Mouse (Mus musculus): ENCODE data around the gene Marf1. TPM values are rescaled to one million over a fixed set of nuclear protein-coding genes. Genes with fewer than 3 reads are reported as not detected.
"Not testable (repeated sequence)": the region's sequence is repeated elsewhere in the genome, so short reads cannot be mapped to it uniquely, and the experiment has no call there.

Marf1 gene
- total RNA-seq, 2 experiments from 2014 or later: 17.5 to 24.2 TPM

GRCm38 (mm10) chr16:14137976-14138561, 25.1 kb downstream of the Marf1 start:
- no peak for DNase-seq

DNA sequence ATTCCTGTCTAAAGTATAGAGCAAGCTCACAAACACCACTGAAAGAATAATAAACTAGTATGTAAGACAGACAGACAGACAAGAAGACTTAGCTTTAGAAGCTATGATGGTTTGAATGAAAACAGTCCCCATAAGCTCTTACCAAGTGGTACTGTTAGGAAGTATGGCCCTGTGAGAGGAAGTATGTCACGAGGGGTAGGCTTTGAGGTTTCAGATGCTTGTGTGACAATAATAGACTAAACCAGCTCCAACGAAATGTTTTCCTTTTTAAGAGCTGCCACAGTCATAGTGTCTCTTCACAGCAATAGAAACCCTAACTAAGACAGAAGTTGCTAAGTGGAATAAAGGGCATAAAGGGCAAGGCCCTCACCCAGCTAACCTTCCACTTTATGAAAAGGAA, 28.1 kb downstream of the Marf1 start:
- DNase-seq: no peak

DNA sequence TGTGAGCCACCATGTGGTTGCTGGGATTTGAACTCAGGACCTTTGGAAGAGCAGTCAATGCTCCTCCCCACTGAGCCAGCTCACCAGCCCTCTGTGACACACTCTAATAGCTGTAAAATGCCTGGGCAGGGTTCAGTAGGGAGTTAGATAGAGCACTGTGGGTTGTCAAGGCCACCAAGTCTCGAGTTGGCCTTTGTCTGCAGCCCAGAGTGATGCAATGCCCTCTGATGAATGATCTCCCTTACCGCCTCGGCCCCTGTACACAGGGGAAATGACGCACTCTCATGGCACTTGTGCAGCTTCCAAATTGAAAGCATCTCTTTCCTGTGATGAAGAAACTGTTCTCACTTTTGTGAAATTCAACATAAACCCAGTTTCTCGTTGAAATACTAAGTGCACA, 31.3 kb downstream of the Marf1 start:
- no peak for DNase-seq

- DNase-seq: no peak
These were observed 31.8 kb downstream of the Marf1 start for GRCm38 (mm10) chr16:14131376-14131775.

DNA sequence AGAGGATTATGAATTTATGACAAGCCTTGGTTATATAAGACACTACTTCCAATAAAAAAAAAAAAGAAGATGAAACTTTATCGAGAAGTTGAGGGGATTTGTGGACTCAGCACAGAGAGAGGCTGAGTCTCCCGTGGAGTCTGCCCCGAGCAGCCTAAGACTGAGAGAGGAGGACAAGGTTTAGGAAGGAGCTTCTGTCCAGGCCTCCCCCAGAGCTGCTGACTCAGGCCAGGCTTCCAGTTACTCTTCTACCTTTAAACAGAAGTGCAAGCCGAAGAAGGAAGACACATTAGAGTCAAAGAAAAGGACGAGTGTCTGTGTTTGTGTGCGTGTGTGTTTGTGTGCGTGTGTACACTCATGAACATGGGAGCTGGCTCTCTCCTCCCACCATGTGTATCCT, 32.4 kb downstream of the Marf1 start:
- DNase-seq: no peak

DNA sequence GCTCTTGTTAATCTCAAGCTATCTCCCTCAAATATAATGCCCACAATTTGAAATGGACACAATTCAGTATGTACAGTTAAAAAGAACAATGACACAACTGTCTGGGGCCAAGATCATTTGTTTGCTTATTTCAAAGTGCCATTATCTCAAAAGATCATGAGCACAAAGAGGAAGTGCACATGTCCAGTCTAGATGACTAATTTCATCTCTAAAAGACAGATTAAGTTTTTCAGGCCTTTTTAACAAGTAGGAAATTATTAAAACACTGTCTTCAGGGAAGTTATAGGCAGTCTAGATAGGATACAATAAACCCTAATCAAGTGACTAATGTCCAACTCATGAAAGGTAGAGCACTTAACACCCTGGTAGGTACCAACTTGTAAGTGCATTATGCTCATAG, 34.2 kb downstream of the Marf1 start:
- DNase-seq: no peak

DNA sequence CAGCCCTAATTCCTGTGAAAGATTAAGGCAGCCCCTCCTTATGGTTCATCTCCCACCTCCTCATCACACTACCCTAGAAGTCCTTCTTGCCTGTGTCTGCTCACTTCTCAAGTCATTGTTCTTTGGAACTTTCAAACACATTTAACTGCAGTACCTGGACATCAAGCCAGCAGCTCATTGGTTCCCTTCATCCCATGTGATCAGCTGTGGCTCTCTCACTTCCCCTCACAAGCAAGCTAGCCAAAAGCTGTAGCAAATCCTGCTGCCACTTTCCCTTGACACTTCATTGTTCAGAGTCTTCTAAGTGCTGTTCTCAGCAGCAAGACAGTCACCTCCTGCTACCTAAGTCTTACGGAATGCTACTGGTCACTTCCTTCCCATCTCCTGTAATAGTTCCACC, 37.9 kb downstream of the Marf1 start:
- DNase-seq: no peak

- DNase-seq: no peak
These were observed 38.4 kb downstream of the Marf1 start for GRCm38 (mm10) chr16:14124709-14125108.

DNA sequence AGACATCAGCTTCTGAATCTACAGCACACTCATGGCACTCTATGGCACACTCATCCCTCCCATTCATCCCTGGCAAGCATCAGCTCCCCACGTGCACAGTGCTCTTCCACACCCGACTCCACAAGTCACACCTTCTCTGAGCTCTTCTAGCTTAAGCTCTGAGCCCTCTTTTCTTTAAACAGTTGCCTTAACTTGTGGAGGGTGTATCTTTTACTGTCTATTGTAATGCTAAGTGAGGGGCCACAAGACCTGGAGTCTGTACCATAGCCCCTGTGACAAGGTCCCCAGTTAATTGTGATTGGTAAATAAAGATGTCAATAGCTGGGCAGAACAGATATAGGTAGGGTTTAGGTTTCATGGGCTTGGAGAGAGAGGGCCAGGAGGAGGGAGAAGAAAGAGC, 39.2 kb downstream of the Marf1 start:
- DNase-seq: no peak

GRCm38 (mm10) chr16:14122586-14122985, 40.6 kb downstream of the Marf1 start:
- DNase-seq: no peak

- DNase-seq: no peak
These were observed 41.6 kb downstream of the Marf1 start for GRCm38 (mm10) chr16:14121563-14121962.

DNA sequence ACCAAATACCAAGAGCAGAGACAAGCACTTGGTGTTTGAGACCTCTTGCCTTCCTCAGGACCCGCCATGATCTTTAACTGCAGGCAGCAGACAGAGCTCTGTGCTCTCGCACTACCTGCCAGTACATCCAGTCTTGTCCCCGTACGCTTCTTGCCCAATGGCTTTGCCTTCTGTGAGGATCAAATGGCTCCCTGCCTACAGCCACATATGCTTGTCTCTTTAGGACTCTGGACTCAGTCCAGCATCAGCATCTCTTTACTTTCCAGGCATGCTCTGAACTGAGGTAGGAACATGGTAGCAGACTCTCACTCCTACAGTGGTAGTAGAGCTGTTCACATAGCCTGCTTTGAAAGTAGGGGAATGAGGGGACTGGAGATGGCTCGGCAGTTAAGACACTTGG, 42.2 kb downstream of the Marf1 start:
- no peak for DNase-seq

DNA sequence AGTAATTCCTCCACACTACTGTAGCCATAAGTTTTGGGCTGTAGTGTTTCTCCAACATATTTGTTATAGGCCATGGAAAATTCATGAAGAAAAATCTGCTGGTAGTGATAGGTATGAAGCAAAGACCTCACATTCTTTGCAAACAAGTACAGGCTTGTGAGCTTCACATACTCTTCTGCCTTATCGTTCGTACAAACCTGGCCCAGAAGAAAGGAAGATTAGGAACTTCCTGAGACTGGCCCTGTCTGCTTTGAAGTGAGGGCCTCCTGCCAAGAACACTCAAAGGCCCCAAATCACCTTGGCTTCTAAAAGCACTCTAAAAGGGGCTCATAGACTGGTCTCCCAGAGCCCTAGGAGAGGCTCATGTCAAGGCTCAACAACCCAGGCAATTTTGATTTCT, 45.9 kb downstream of the Marf1 start:
- DNase-seq: no peak

- DNase-seq: no peak
These were observed 50.4 kb downstream of the Marf1 start for GRCm38 (mm10) chr16:14112742-14113141.

DNA sequence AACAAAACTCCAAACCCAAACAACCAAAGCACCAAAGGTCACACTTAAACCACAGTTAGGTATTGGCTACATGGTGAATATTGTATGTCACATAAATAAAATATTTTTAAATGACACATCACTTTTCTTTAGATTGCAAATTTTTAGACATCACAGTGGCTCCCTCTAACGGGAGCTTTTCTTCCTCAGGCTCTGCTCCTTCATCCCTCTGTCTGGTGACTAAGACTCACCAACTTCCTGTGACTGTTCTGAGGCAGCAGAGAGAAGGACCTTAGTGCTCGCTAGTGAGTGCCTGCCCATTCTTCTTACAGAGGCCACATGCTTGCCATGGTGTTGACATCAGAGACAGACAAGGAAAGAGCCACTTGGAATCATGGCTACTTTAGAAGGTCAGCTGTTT, 51.0 kb downstream of the Marf1 start:
- DNase-seq: no peak

- DNase-seq: no peak
These were observed 52.2 kb downstream of the Marf1 start for GRCm38 (mm10) chr16:14110922-14111321.

- DNase-seq: no peak
These were observed 53.4 kb downstream of the Marf1 start for GRCm38 (mm10) chr16:14109651-14110230.

DNA sequence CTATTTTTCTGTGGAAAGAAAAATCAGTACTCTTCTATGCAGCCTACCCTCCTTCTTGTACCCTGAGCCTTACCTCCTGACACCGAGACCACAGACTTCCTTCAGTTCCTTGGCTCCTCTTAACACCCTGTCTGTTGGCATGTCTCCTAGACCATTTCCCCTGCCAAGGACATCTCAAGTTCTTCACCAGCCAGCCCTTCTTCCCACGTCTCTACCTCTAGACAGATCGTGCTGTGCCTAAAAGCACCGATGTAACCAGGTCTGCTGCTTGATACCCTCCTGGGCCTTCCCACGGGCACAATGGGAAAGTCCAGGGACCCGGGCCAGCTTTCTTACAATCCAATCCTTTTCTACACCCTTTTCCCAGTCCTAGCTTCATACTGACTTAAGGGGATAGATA, 57.3 kb downstream of the Marf1 start:
- DNase-seq: no peak

DNA sequence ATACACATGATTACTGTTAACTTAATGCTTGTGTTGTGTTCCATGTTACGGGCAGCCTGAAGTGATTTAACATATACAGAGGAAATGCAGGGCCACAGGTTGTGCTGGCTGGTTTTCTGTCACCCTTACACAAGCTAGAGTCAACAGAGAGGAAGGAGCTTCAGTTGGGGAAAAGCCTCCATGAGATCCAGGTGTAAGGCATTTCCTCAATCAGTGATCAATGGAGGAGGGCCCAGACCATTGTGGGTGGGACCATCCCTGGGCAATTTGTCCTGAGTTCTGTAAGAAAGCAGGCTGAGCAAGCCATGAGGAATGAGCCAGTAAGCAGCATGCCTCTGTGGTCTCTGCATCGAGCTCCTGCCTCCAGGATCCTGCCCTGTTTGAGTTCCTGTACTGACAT, 71.4 kb downstream of the Marf1 start:
- no peak for DNase-seq

GRCm38 (mm10) chr16:14089296-14089695, 73.9 kb downstream of the Marf1 start:
- DNase-seq: no peak

DNA sequence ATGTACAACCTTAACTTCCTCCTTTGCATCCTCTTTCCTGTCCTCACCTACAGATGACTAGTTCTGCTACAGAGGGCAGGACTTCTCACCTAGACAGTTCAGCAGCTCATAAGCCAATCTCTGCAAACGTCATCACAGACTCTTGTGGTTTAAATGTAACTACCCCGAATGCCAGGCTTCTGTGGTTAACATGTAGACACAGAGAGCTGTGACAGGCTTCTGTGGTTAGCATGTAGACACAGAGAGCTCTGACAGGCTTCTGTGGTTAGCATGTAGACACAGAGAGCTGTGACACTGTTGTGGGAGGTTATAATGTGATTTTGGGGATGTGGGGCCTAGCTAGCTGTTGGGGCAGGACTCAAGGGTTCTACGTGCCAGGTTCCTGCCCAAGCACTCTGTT, 74.9 kb downstream of the Marf1 start:
- DNase-seq: no peak

DNA sequence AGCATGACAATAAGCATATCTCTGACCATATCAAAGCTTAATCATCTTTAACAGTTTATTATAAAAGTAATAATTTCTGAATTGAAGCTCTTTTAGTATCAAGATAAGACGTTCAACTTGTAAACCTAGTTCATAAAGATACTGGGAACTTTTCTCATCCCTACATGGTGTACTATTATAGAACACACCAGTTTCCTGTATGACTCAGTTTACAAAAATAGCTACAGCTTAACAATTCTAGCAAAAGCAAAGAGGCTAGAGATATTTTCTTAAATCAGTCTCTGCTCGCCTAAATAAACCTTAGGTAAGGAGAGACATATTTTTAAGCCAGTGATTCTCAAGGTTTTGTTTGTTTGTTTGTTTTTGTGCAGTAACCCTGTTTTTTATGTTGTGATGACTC, 80.2 kb downstream of the Marf1 start:
- no peak for DNase-seq

DNA sequence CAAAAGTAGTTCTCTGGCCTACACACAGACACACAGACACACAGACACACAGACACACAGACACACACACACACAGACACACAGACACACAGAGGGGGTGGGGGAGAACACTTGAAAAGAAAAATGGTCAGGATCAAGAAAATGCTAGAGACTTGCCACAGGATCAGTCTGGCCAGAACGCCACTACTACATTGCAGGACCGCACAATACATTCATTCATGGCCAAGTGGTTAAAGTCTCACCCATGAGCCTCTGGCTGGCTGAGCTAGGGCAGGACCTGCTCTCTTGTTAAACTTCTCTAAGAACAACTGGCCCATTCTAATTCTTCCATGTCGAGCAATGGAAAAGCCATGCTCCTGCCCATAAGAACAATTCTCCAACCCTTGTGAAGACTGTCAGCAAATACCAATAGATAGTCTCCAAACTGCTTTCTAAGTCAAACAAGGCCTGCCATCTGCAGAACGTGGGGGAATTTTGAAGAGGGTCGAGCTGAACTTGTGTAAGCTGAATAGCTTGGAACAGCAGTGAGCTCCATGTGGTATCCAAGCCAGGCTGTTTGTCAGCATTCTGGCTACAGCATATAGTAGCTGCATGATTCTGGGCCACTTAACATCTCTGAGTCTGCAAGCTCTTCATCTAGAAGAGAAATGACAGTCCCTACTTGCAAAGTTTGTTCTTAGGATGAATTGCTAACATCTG, 92.5 kb downstream of the Marf1 start:
- DNase-seq: no peak

DNA sequence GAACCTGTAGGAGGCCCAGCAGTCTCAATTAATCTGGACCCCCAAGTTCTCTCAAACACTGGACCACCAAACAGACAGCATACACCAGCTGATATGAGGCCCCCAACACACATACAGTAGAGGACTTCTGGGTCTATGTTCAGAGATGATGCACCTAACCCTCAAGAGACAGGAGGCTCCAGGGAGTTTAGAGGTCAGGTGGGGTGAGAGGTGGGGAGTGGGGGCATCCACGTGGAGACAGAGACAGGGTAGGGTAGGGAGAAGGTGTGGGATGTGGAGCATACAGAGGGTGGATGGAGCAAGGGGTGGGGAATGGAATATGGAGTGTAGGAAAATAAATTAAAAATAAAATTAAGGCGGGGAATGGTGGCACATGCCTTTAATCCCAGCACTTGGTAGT, 94.5 kb downstream of the Marf1 start:
- not testable (repeated sequence) for DNase-seq
